Mouse (Mus musculus) olfactory bulb, adult 2 months (tissue): Measurements from ENCODE around the gene Ears2.

Experiments used
- CTCF ChIP-seq: fragments of 200-500 bp; IDR thresholded peaks from 2 replicates; pipeline ENCODE4 v1.5.1; 2012; ENCODE audit warnings: low read depth, mild to moderate bottlenecking, low read length, moderate library complexity; ENCODE audit not compliant: insufficient read depth
- POLR2A ChIP-seq: fragments of 200-500 bp; IDR thresholded peaks from 2 replicates; pipeline ENCODE4 v1.6.1; 2012; ENCODE audit warnings: mild to moderate bottlenecking, low read depth, low read length, moderate library complexity; ENCODE audit not compliant: insufficient read depth

DNA sequence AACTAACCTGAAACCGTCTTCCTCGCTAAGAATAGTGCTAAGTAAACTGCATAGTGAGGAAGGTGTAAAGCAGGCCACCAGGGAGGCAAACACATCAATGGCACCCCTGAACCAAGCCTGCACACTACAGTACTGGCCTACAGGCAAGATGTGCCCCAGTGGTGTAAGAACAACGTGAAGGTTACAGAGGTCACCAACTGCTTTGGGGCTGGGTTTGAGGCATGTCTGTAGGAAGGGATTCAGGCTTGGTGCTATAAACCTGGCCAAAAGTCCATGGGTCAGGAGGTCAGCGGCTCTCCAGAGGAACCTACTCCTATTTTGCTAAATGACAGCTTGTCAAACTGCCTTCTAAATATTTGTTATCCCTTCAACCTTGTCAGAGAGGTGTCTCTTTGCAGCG lies 10.4 kb downstream of the Ears2 start:
- TF ChIP-seq CTCF (no peak), POLR2A (no peak)
